In genomic region chr3:41469106-41469505, GRCm38 (mm10) we compare ENCODE assay signal across 21 mouse cellular contexts.
"Had no signal": no experiment of that assay in that cellular context is flagged by ENCODE, and none has a peak within 500 bp of the region (broad histone marks: within the 10 kb centered on the region; RNA-seq: fewer than 3 reads in every experiment).

No protein-coding gene starts in this region.

- DNase-seq: kidney, postnatal 25 days; layer of hippocampus, adult 9-11 months; liver, postnatal 0 days; lung, postnatal 10 days; lung, postnatal 4 days; retina, postnatal 1 day; right cerebral cortex, postnatal 25 days; spleen, adult 18-20 months; thymus, postnatal 25 days had no signal

- H3K27me3 ChIP-seq: limb, embryonic 12.5 days; limb, embryonic 15.5 days; lung, embryonic 15.5 days; midbrain, embryonic 12.5 days; midbrain, embryonic 15.5 days; neural tube, embryonic 13.5 days; stomach, embryonic 15.5 days had no signal

- H3K9me3 ChIP-seq: limb, embryonic 12.5 days; limb, embryonic 15.5 days; lung, embryonic 15.5 days; midbrain, embryonic 12.5 days; midbrain, embryonic 15.5 days; neural tube, embryonic 13.5 days; stomach, embryonic 15.5 days had no signal

- H3K4me3 ChIP-seq: layer of hippocampus, adult 2 months; limb, embryonic 12.5 days; limb, embryonic 15.5 days; lung, embryonic 15.5 days; midbrain, embryonic 12.5 days; midbrain, embryonic 15.5 days; myocyte; neural tube, embryonic 13.5 days; stomach, embryonic 15.5 days had no signal

- H3K4me1 ChIP-seq: limb, embryonic 12.5 days; limb, embryonic 15.5 days; lung, embryonic 15.5 days; midbrain, embryonic 12.5 days; midbrain, embryonic 15.5 days; neural tube, embryonic 13.5 days; stomach, embryonic 15.5 days had no signal

- H3K9ac ChIP-seq: limb, embryonic 12.5 days; limb, embryonic 15.5 days; liver, embryonic 14.5 days; liver, postnatal 0 days; lung, embryonic 15.5 days; midbrain, embryonic 12.5 days; midbrain, embryonic 15.5 days; neural tube, embryonic 13.5 days; stomach, embryonic 15.5 days had no signal

- H3K4me2 ChIP-seq: limb, embryonic 12.5 days; limb, embryonic 15.5 days; liver, embryonic 11.5 days; lung, embryonic 15.5 days; midbrain, embryonic 12.5 days; midbrain, embryonic 15.5 days; neural tube, embryonic 13.5 days; stomach, embryonic 15.5 days had no signal

- ATAC-seq: liver, postnatal 0 days; midbrain, embryonic 15.5 days had no signal

- H3K27ac ChIP-seq: kidney, postnatal 0 days; layer of hippocampus, adult 2 months; limb, embryonic 12.5 days; limb, embryonic 15.5 days; liver, embryonic 14.5 days; lung, embryonic 15.5 days; midbrain, embryonic 12.5 days; midbrain, embryonic 15.5 days; neural tube, embryonic 13.5 days; stomach, embryonic 15.5 days had no signal

- H3K36me3 ChIP-seq: limb, embryonic 12.5 days; limb, embryonic 15.5 days; lung, embryonic 15.5 days; midbrain, embryonic 12.5 days; midbrain, embryonic 15.5 days; neural tube, embryonic 13.5 days; stomach, embryonic 15.5 days had no signal
